Mouse (Mus musculus) erythroblast, embryonic 14.5 days (primary cell): ENCODE measurements at regions not wholly inside any gene's neighbourhood (a gene's known extent, or its start where the extent isn't known, plus 50 kb on each side); places are given as distances from the start of the nearest gene placed in this dataset.

Experiments
- H3K27me3 ChIP-seq: 2 replicates; pipeline ENCODE4 v1.6.1; 2012; ENCODE audit warnings: inconsistent platforms; ENCODE audit not compliant: control insufficient read depth
- H3K36me3 ChIP-seq: 2 replicates; pipeline ENCODE4 v1.6.1; 2012; ENCODE audit warnings: mild to moderate bottlenecking, inconsistent platforms; ENCODE audit not compliant: control insufficient read depth
- H3K4me1 ChIP-seq: 2 replicates; pipeline ENCODE4 v1.6.1; 2012; ENCODE audit warnings: inconsistent platforms; ENCODE audit not compliant: control insufficient read depth
- H3K4me3 ChIP-seq: replicated peaks from 2 replicates; pipeline ENCODE3; 2012; ENCODE audit warnings: moderate library complexity, mild to moderate bottlenecking, inconsistent platforms
- H3K9me3 ChIP-seq: 2 replicates; pipeline ENCODE4 v1.6.1; 2012; ENCODE audit warnings: low read length, inconsistent platforms, mixed read lengths; ENCODE audit not compliant: control insufficient read depth
- GATA1 ChIP-seq: IDR thresholded peaks from 2 replicates; pipeline ENCODE4 v1.6.1; 2012; ENCODE audit warnings: low read length, inconsistent platforms, mixed read lengths
- TAL1 ChIP-seq: IDR thresholded peaks from 3 replicates; pipeline ENCODE4 v1.6.1; 2012; ENCODE audit warnings: low read length, inconsistent platforms, mixed read lengths

DNA sequence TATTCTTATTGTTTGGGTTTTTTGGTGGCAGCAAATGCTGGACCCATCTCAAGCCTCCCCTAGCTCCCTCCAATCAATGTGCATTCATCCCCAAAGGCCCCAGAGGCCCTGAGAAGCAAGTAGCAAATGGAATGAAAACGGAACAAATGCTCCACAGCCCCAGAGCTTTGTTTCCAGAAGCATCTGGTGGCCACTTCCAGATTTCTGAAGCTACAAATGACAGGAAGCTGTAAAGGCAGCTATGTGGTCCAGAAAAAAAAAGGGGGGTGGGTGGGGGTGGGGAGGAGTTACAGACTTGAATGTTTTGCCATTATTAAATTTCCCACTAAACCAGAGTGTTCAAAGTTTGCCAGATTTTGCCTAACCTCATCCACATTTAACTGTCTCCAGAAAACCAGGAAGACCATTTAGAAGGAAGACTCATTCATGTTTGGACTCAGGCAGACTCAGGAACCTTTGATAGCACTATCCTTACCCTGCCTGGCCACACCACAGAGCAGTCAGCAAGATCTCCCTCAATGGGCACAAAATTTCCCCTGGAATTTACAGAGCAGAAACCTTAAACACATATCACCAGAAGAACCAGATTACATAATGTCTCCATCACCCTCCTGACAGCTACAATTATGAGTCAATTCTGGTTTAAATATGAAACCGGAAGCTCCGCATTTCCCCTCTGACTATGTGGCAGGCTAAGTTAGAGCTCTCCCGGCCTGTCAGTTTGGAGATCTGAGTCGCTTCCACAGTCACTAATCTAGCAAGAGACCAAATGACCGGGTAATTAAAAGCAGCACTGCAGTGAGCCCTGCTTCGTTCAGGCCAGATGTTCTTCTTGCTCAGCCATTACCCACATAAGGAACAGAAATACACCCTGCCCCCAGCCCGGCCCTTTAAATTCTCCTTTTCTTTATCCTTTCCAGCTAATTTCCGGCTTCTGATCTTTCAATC, 93.4 kb downstream of the Tmco5 start:
- Histone ChIP-seq H3K36me3 (no peaks in the 10 kb centered on the region), H3K4me3 (no peak overlapping the region), H3K27me3 (peaks cover 35% of the 10 kb centered on the region), H3K4me1 (no peaks in the 10 kb centered on the region), H3K9me3 (no peaks in the 10 kb centered on the region)
- no peak for TF ChIP-seq TAL1
- no peak for TF ChIP-seq GATA1

DNA sequence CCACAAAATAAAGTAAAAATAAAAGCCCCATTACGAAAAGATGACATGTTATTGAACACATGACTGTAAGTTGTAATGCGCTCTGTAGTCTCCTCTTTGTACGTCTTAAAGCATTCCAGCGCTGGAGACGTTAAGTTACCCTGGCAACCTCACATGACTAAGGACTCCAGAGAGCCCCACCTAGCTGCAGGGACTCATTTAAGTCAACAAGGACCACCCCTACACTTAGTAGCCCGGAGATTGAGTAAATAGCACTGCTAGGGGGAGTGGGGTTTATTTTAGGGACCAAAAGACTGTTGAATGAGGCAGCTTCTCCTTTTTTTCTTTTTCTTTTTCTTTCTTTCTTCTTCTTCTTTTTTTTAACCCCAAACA, 94.1 kb downstream of the Tmco5 start:
- Histone ChIP-seq H3K9me3 (no peaks in the 10 kb centered on the region), H3K4me1 (no peaks in the 10 kb centered on the region), H3K4me3 (no peak overlapping the region), H3K27me3 (peaks cover 39% of the 10 kb centered on the region), H3K36me3 (no peaks in the 10 kb centered on the region)
- no peak for TF ChIP-seq TAL1
- no peak for TF ChIP-seq GATA1

DNA sequence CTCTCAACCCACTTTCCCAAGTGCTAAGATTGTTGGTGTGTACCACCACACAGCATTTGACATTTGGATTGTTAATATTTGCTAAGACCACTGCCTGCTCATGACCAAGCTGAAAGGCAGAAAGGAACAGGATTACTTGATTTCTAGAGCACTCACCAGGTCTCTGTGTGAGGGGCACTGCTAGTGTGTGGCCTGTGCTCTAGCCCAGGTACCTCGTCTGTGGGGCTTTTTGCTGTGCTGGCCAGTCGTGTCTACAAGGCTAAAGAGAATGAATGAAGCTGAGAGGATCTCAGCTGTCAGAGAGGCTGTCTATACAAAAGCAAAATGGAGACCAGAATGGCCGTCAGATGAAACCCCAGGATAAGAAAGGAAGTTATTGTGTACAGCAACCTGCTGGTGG, 95.0 kb downstream of the Tmco5 start:
- Histone ChIP-seq H3K4me1 (no peaks in the 10 kb centered on the region), H3K4me3 (no peak overlapping the region), H3K36me3 (no peaks in the 10 kb centered on the region), H3K27me3 (peaks cover 39% of the 10 kb centered on the region), H3K9me3 (no peaks in the 10 kb centered on the region)
- TF ChIP-seq TAL1 (no peak), GATA1 (no peak)

DNA sequence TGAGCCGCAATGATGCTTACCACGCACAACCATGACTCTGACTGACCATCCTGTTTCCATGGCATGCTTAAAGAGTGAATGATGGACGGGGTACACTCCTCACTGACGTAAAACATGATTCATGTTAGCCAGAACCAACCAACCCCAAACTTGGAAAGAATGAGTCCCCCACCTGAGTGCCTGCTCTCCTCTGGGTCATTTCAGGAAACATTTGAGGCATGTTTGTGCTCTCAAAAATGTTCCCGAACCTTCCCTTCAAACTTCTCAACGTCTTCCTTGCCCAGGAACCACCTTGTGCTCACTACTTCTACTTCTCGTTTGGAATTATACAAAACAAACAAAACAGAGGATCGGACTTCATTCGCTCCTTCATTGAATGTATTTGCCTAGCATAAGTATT, 95.7 kb downstream of the Tmco5 start:
- Histone ChIP-seq H3K4me1 (no peaks in the 10 kb centered on the region), H3K36me3 (no peaks in the 10 kb centered on the region), H3K4me3 (no peak overlapping the region), H3K9me3 (no peaks in the 10 kb centered on the region), H3K27me3 (peaks cover 39% of the 10 kb centered on the region)
- TF ChIP-seq GATA1 (no peak), TAL1 (no peak)

DNA sequence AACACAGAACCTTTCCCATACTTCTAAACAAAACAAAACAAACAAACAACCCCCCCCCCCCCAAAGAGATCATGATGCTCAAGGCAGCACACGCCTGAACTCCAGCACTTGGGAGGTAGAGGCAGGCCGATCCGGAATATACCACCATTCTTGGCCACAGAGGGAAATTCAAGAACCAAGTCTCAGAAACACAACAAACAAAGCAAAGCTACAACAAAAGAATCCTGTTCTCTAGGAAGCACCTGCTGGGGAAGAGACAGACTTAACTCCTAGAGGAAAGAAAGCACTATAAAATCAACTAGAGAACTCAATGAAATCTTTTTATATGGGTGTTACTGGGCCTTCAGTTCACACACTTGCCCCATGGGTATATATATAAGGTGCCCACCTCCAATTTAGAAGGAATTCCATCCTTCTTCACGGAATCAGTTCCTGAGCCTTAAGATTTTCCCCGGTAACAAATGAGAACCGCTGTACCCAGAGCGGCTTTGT, 96.1 kb downstream of the Tmco5 start:
- H3K4me1 ChIP-seq: no peaks in the 10 kb centered on the region
- peaks cover 39% of the 10 kb centered on the region for H3K27me3 ChIP-seq
- TF ChIP-seq TAL1: no peak
- TF ChIP-seq GATA1: no peak
- H3K9me3 ChIP-seq: no peaks in the 10 kb centered on the region
- no peak overlapping the region for H3K4me3 ChIP-seq
- H3K36me3 ChIP-seq: no peaks in the 10 kb centered on the region

DNA sequence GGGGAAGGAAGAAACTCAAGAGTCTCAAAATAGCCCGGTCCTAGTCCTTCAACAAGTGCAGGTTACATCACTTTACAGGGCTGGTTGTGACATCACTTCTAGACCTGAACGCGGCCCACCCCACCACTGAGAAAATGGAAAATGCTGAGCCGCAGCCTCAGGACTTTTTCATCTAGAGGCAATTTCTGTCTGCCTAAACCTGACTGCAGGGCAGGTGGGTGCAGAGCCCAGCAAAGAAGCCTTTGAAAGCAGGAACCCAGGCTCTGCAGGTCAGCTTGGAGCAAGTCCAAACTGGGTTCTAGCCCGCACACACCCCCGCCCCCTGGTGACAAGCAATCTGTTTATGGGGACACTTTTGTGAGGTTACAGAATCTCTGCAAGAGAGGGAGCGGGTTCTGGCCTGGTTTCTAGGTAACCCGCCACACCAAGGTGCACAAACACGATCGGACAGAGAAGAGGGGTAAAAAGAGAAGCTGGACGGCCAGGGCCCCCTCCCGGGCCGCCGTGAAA, 96.7 kb downstream of the Tmco5 start:
- Histone ChIP-seq H3K36me3 (no peaks in the 10 kb centered on the region), H3K9me3 (no peaks in the 10 kb centered on the region), H3K4me3 (no peak overlapping the region), H3K4me1 (no peaks in the 10 kb centered on the region), H3K27me3 (peaks cover 39% of the 10 kb centered on the region)
- TF ChIP-seq TAL1 (no peak), GATA1 (no peak)

DNA sequence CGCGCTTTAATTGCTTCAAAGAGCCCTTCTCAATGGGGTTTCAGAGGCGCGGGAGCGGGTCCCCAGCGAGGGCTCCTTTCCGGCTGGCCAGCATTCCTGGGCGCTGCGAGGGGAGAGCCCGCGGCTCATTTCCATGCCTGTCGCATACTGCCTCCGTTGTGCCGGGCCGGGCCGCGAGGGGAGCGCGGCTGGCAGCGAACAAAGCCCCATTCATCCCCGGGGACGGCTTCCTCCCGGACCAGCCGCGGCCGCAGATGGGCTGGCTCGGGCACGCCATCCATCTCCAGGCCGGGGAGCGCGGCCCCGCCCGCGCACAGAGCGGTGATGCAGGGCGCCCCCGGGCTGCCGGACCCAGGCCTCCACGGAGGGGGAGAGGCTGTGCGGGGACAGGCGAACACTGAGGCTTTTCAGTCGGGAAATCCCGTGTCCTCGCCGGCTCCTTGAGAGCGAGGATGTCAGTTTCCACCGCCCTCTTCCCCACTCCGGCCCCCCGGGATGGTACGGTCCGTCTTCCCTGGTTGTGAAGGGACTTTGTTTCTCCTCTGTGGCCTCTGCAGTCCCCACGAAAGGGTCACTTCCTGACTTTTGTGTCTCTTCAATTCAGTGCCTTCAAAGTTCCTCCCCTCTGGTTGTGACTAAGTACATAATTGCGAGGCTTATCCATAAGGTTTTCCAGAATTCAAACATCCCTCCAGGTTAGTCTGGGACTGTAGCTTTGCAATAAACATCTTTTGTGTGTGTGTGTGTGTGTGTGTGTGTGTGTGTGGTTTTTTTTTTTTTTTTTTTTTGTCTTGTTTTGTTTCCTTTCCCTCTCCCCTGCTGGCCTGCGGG, 97.3 kb downstream of the Tmco5 start:
- no peak for TF ChIP-seq GATA1
- no peak for TF ChIP-seq TAL1
- H3K9me3 ChIP-seq: no peaks in the 10 kb centered on the region
- H3K4me3 ChIP-seq: peak overlapping the region; percentile 34
- peaks cover 39% of the 10 kb centered on the region for H3K27me3 ChIP-seq
- H3K4me1 ChIP-seq: no peaks in the 10 kb centered on the region
- no peaks in the 10 kb centered on the region for H3K36me3 ChIP-seq

DNA sequence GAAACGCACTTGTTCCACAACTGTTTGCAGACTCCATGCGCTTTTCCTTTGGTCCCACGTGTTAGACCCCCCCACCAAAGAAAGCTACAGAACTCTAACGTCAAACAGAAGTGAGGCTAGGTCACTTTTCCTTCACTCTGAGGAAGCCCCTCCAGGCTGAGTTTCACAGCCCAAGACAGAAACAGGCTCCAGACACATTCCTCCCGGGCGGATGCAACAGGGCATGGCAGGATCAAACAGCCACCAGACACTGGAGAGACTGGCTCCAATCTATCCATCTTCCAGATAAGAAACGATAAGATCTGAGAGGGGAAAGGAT, 97.9 kb downstream of the Tmco5 start:
- Histone ChIP-seq H3K27me3 (peaks cover 39% of the 10 kb centered on the region), H3K36me3 (no peaks in the 10 kb centered on the region), H3K4me3 (no peak overlapping the region), H3K4me1 (no peaks in the 10 kb centered on the region), H3K9me3 (no peaks in the 10 kb centered on the region)
- TF ChIP-seq TAL1 (no peak), GATA1 (no peak)

DNA sequence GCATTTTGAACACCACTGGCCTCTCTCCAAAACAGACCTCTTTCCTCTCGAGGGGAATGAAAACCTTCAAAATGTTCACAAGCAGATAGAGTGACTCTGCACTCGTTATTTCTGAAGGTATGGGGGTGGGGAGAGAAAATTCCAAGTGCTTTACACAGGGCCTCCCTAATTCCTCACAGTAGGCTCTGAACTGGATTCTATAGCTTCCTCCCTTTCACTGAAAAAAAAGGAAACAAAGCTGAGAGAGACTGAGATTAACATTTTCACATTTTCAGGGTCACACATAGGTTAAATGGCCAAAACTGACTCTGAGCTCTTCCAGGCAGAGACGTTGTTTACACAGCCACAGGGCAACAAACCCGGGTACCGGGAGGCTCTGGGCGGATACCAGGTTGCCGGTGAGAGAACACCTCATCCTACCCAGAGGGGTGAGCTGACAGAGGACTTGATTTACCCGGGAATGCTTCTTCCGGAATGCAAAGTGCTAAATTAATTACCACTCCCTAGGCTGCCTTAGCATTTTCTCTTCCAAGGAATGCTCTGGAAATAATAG, 98.5 kb downstream of the Tmco5 start:
- H3K9me3 ChIP-seq: no peaks in the 10 kb centered on the region
- TF ChIP-seq GATA1: no peak
- no peak for TF ChIP-seq TAL1

More for the DNA sequence above, 98.5 kb downstream of the Tmco5 start:
- Histone ChIP-seq H3K4me1 (no peaks in the 10 kb centered on the region), H3K36me3 (no peaks in the 10 kb centered on the region), H3K27me3 (peaks cover 39% of the 10 kb centered on the region), H3K4me3 (no peak overlapping the region)
